Mouse (Mus musculus): Measurements from ENCODE around the gene Chpf. TPM values are rescaled to one million over a fixed set of nuclear protein-coding genes. Genes with fewer than 3 reads are reported as not detected.
A peak's percentile ranks its signal among the peaks of the same experiment; 100 is the strongest.

The Chpf gene
- polyA plus RNA-seq, 1 experiment from 2014 or later, result 3.1 TPM

- ATAC-seq (ENCODE audit: low read depth), result 0 out of 2 replicates have a peak, but pooled peaks have one; percentile 9
- no peak overlapping the region for H3K9ac ChIP-seq (ENCODE audit: low read depth, low read length)
- H3K4me1 ChIP-seq (ENCODE audit: control insufficient read depth, low read depth, low read length), result peaks cover 64% of the 10 kb centered on the region
Observed at GRCm38 (mm10) chr1:75447265-75448051, 31.6 kb downstream of the Chpf start.

GRCm38 (mm10) chr1:75446656-75447055 is 32.5 kb downstream of the Chpf start:
- ATAC-seq (ENCODE audit: low read depth), result no peak
- Histone ChIP-seq H3K36me3 (ENCODE audit: control insufficient read depth, insufficient read depth) (no peaks in the 10 kb centered on the region), H3K9ac (ENCODE audit: low read depth, low read length) (no peak overlapping the region), H3K4me2 (ENCODE audit: low read depth, low read length) (peak overlapping the region; percentile 58), H3K9me3 (replicated peaks; ENCODE audit: control insufficient read depth, low read length) (no peaks in the 10 kb centered on the region), H3K4me3 (ENCODE audit: low read depth, low read length) (peak overlapping the region; percentile 26; the same call in 1 of the 2 replicates), H3K27me3 (ENCODE audit: control insufficient read depth, insufficient read depth, low read depth, low read length) (peaks cover 56% of the 10 kb centered on the region), H3K27ac (ENCODE audit: low read length) (no peak overlapping the region; the same call in 1 of the 2 replicates), H3K4me1 (ENCODE audit: control insufficient read depth, low read depth, low read length) (peaks cover 64% of the 10 kb centered on the region)
- 2% methylated on average over 19 of the region's 20 CpGs for WGBS (ENCODE audit: insufficient replicate concordance)

More at GRCm38 (mm10) chr1:75447265-75448051, 31.6 kb downstream of the Chpf start:
- Histone ChIP-seq H3K27ac (ENCODE audit: low read length) (no peak overlapping the region), H3K4me3 (ENCODE audit: low read depth, low read length) (no peak overlapping the region), H3K4me2 (ENCODE audit: low read depth, low read length) (peak overlapping the region; percentile 58), H3K27me3 (ENCODE audit: control insufficient read depth, insufficient read depth, low read depth, low read length) (peaks cover 64% of the 10 kb centered on the region), H3K9me3 (replicated peaks; ENCODE audit: control insufficient read depth, low read length) (no peaks in the 10 kb centered on the region), H3K36me3 (ENCODE audit: control insufficient read depth, insufficient read depth) (no peaks in the 10 kb centered on the region)
- WGBS (ENCODE audit: insufficient replicate concordance), result 2% methylated on average over 10 of the region's 10 CpGs

GRCm38 (mm10) chr1:75445751-75446611 is 33.1 kb downstream of the Chpf start:
- WGBS (ENCODE audit: insufficient replicate concordance), result 2% methylated on average over 22 of the region's 22 CpGs
- H3K9ac ChIP-seq (ENCODE audit: low read depth, low read length), result peak overlapping the region; percentile 43

GRCm38 (mm10) chr1:75445141-75445701 is 33.9 kb downstream of the Chpf start:
- Histone ChIP-seq H3K9me3 (replicated peaks; ENCODE audit: control insufficient read depth, low read length) (no peaks in the 10 kb centered on the region), H3K36me3 (ENCODE audit: control insufficient read depth, insufficient read depth) (no peaks in the 10 kb centered on the region; the same call in 1 of the 2 replicates), H3K27me3 (ENCODE audit: control insufficient read depth, insufficient read depth, low read depth, low read length) (peaks cover 42% of the 10 kb centered on the region), H3K4me2 (ENCODE audit: low read depth, low read length) (peak overlapping the region; percentile 58), H3K4me1 (ENCODE audit: control insufficient read depth, low read depth, low read length) (peaks cover 56% of the 10 kb centered on the region), H3K4me3 (ENCODE audit: low read depth, low read length) (no peak overlapping the region; the same call in 1 of the 2 replicates), H3K27ac (ENCODE audit: low read length) (no peak overlapping the region; the same call in 1 of the 2 replicates), H3K9ac (ENCODE audit: low read depth, low read length) (no peak overlapping the region)
- WGBS (ENCODE audit: insufficient replicate concordance), result 9% methylated on average over 9 of the region's 9 CpGs
- peak; percentile 58 for ATAC-seq (ENCODE audit: low read depth)

More at GRCm38 (mm10) chr1:75445751-75446611, 33.1 kb downstream of the Chpf start:
- no peaks in the 10 kb centered on the region for H3K36me3 ChIP-seq (ENCODE audit: control insufficient read depth, insufficient read depth)
- peaks cover 50% of the 10 kb centered on the region for H3K27me3 ChIP-seq (ENCODE audit: control insufficient read depth, insufficient read depth, low read depth, low read length)
- H3K4me2 ChIP-seq (ENCODE audit: low read depth, low read length), result peak overlapping the region; percentile 58
- peaks cover 63% of the 10 kb centered on the region for H3K4me1 ChIP-seq (ENCODE audit: control insufficient read depth, low read depth, low read length)
- H3K27ac ChIP-seq (ENCODE audit: low read length), result peak overlapping the region; percentile 29; the same call in 1 of the 2 replicates
- peak; percentile 63 for ATAC-seq (ENCODE audit: low read depth)
- no peaks in the 10 kb centered on the region for H3K9me3 ChIP-seq (replicated peaks; ENCODE audit: control insufficient read depth, low read length)
- H3K4me3 ChIP-seq (ENCODE audit: low read depth, low read length), result peak overlapping the region; percentile 26; the same call in 1 of the 2 replicates

- 44% methylated on average over 3 of the region's 3 CpGs for WGBS (ENCODE audit: insufficient replicate concordance)
- peaks cover 46% of the 10 kb centered on the region for H3K4me1 ChIP-seq (ENCODE audit: control insufficient read depth, low read depth, low read length)
- no peak overlapping the region for H3K4me3 ChIP-seq (ENCODE audit: low read depth, low read length)
- H3K9ac ChIP-seq (ENCODE audit: low read depth, low read length), result no peak overlapping the region
- H3K27ac ChIP-seq (ENCODE audit: low read length), result no peak overlapping the region
- no peak overlapping the region for H3K4me2 ChIP-seq (ENCODE audit: low read depth, low read length)
- no peak for ATAC-seq (ENCODE audit: low read depth)
- H3K27me3 ChIP-seq (ENCODE audit: control insufficient read depth, insufficient read depth, low read depth, low read length), result peaks cover 32% of the 10 kb centered on the region
- H3K9me3 ChIP-seq (replicated peaks; ENCODE audit: control insufficient read depth, low read length), result no peaks in the 10 kb centered on the region
- H3K36me3 ChIP-seq (ENCODE audit: control insufficient read depth, insufficient read depth), result no peaks in the 10 kb centered on the region; the same call in 1 of the 2 replicates
Observed at GRCm38 (mm10) chr1:75444208-75444607, 34.9 kb downstream of the Chpf start.

- no peaks in the 10 kb centered on the region for H3K9me3 ChIP-seq (replicated peaks; ENCODE audit: control insufficient read depth, low read length)
- peaks cover 39% of the 10 kb centered on the region for H3K4me1 ChIP-seq (ENCODE audit: control insufficient read depth, low read depth, low read length)
- no peak overlapping the region for H3K27ac ChIP-seq (ENCODE audit: low read length)
- no peaks in the 10 kb centered on the region; the same call in 1 of the 2 replicates for H3K36me3 ChIP-seq (ENCODE audit: control insufficient read depth, insufficient read depth)
- 61% methylated on average over 13 of the region's 13 CpGs for WGBS (ENCODE audit: insufficient replicate concordance)
- H3K4me2 ChIP-seq (ENCODE audit: low read depth, low read length), result no peak overlapping the region
- H3K9ac ChIP-seq (ENCODE audit: low read depth, low read length), result no peak overlapping the region
- H3K27me3 ChIP-seq (ENCODE audit: control insufficient read depth, insufficient read depth, low read depth, low read length), result peaks cover 24% of the 10 kb centered on the region
- no peak overlapping the region for H3K4me3 ChIP-seq (ENCODE audit: low read depth, low read length)
- ATAC-seq (ENCODE audit: low read depth), result no peak
Observed at GRCm38 (mm10) chr1:75443247-75444024, 35.7 kb downstream of the Chpf start.

GRCm38 (mm10) chr1:75442811-75443210 is 36.3 kb downstream of the Chpf start:
- 65% methylated on average over 8 of the region's 8 CpGs for WGBS (ENCODE audit: insufficient replicate concordance)

GRCm38 (mm10) chr1:75442171-75442570 is 36.9 kb downstream of the Chpf start:
- ATAC-seq (ENCODE audit: low read depth), result no peak
- 61% methylated on average over 9 of the region's 9 CpGs for WGBS (ENCODE audit: insufficient replicate concordance)
- no peak overlapping the region for H3K4me3 ChIP-seq (ENCODE audit: low read depth, low read length)

More at GRCm38 (mm10) chr1:75442811-75443210, 36.3 kb downstream of the Chpf start:
- Histone ChIP-seq H3K27me3 (ENCODE audit: control insufficient read depth, insufficient read depth, low read depth, low read length) (peaks cover 18% of the 10 kb centered on the region), H3K9ac (ENCODE audit: low read depth, low read length) (no peak overlapping the region), H3K9me3 (replicated peaks; ENCODE audit: control insufficient read depth, low read length) (no peaks in the 10 kb centered on the region), H3K4me1 (ENCODE audit: control insufficient read depth, low read depth, low read length) (peaks cover 34% of the 10 kb centered on the region), H3K4me2 (ENCODE audit: low read depth, low read length) (no peak overlapping the region), H3K36me3 (ENCODE audit: control insufficient read depth, insufficient read depth) (no peaks in the 10 kb centered on the region; the same call in 1 of the 2 replicates), H3K27ac (ENCODE audit: low read length) (no peak overlapping the region), H3K4me3 (ENCODE audit: low read depth, low read length) (no peak overlapping the region)
- no peak for ATAC-seq (ENCODE audit: low read depth)

More at GRCm38 (mm10) chr1:75442171-75442570, 36.9 kb downstream of the Chpf start:
- Histone ChIP-seq H3K4me2 (ENCODE audit: low read depth, low read length) (no peak overlapping the region), H3K9ac (ENCODE audit: low read depth, low read length) (no peak overlapping the region), H3K27ac (ENCODE audit: low read length) (no peak overlapping the region), H3K4me1 (ENCODE audit: control insufficient read depth, low read depth, low read length) (peaks cover 27% of the 10 kb centered on the region), H3K36me3 (ENCODE audit: control insufficient read depth, insufficient read depth) (no peaks in the 10 kb centered on the region; the same call in 1 of the 2 replicates), H3K9me3 (replicated peaks; ENCODE audit: control insufficient read depth, low read length) (no peaks in the 10 kb centered on the region), H3K27me3 (ENCODE audit: control insufficient read depth, insufficient read depth, low read depth, low read length) (peaks cover 12% of the 10 kb centered on the region)
